Mouse (Mus musculus): ENCODE measurements around the gene Ugt1a2.

- TF ChIP-seq GATA1 (IDR thresholded peaks at IDR 0.05; ENCODE audit: borderline replicate concordance, low read length) (no peak), CTCF (IDR thresholded peaks at IDR 0.05; ENCODE audit: low read depth, low read length) (no peak), POLR2AphosphoS5 (IDR thresholded peaks at IDR 0.05; ENCODE audit: insufficient replicate concordance, low read depth, low read length) (no peak), TAL1 (conservative IDR thresholded peaks at IDR 0.05; ENCODE audit: low read depth, low read length) (no peak)
Measured at GRCm38 (mm10) chr1:88250023-88250422, 49.6 kb downstream of the Ugt1a2 start.

All from G1E (cell line).